Mouse (Mus musculus) adrenal gland (tissue): Measurements from ENCODE around the gene Col18a1.

ENCODE experiments used
- intact Hi-C: fragments of 180-260 bp; cut with DNase I; formaldehyde crosslinking; loops from one replicate; pipeline ENCODE4 v1.15.1; 2025

The Col18a1 gene

DNA sequence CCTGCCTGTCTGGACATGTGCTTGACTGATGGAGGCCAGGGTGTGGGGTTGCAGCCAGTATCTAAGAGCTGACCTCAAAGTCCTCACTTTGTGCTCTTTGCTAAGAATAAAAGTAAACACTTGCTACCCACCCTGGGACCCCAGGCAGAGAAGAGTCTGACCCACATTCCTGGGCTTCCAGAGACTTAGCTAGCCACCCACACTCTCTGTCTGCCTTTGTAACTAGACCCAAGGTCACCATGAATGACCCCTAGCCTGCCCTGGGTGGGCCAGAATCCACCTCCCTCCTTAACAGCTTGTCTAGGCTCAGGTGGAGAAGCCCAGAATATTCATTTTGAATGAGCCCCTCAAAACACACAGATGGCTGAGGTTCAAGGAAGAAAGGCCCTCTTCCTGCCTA lies 28.0 kb downstream of the Col18a1 start:
- intact Hi-C loops, result no loop called here

DNA sequence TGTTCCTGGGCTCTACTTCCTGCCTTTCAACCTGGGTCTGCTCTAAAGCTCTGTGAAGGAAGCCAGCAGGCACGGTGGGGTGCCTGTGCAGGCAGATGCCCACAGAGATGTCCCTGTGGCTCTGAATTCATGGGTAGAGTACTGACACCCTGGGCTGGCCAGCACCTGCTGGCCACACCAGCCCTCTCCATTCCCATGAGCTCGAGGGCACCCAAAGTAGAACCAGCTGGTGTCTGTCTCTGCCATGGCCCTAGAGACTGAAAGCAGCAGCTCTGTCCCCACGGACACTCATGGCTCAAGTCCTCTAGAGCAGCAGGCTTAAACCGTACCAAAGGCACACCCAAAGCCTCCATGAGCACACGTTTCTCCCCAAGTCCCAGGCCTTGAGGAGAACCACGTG lies 30.1 kb downstream of the Col18a1 start:
- intact Hi-C loops, result no loop called here

DNA sequence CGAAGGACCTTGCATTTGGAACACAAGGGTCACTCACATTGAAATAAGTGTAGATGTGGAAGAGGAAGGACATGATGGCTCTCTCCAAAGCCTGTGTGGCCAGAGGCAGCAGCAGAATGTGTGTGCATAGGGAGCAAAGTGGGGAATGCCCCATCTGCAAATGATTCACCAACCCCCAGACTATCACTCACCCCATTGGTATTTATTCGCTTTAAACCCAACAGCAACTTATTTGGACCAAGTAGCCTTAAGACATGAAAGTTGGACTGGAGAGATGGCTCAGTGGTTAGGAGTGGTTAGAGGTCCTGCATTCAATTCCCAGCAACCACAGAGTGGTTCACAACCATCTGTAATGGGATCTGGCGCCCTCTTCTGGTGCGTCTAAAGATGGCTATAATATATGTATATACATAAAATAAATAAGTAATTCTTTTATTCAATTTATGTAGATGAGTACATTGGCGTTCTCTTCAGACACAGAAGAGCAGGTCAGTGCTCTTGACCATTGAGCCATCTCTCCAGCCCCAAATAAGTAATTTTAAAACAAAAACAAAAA lies 31.0 kb downstream of the Col18a1 start:
- intact Hi-C loops, result no loop called here

DNA sequence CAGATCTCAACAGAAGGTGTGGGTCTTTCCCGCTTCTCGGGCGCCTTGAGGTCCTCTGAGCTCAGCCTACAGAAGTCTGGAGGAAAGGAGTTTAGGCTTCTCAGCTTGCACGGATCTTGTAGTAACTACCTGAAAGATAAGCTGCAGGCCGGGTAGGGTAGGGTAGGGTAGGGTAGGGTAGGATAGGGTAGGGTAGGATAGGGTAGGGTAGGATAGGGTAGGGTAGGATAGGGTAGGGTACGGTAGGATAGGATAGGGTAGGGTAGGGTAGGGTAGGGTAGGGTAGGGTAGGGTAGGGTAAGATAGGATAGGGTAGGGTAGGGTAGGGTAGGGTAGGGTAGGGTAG lies 31.6 kb downstream of the Col18a1 start:
- intact Hi-C loops, result loop anchor here (1.0 to 5.0 kb wide), 2 partner anchors 117 to 218 kb away; no protein-coding TSS in a partner anchor

DNA sequence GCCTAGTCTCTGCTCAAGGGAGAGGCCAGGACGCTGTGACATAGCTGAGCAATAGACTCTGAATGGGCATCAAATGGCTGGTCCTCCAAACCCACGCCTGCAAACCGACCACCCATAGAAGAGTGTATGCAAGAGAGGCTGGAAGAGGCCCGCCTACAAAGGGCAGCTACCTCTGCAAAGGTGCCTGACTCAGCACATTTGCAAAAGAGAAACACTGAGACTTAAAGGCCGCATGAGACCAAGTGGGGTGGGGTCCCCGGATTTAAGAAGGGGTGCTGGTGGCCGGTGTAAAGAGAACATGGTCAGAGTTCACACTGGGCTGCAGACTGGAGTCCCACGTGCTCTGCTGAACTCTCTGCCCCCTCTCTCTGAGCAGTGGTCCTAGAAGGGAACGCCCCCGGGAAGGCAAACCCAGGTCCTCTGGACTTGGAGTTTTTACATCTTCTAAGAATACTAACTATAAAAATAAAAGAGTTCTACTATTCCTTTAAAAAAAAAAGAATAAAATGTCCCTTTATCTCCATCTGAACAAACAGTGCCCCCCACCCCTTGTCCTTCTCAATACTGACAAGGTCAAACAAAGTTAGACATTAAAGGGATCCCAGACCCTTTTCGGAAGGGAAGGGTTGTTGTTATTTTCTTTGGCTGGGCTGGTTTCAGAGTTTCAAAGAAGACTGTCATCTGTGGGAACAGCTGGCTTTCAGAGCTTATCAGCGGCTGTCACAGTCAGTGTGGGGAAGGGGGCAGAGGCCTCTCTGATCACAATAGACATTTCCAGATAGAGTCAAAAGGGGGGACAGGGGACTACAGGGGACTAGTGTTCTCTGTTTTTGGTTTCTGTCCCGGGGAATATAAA lies 32.2 kb downstream of the Col18a1 start:
- intact Hi-C loops, result loop anchor here (1.0 to 5.0 kb wide), 2 partner anchors 117 to 218 kb away; no protein-coding TSS in a partner anchor

DNA sequence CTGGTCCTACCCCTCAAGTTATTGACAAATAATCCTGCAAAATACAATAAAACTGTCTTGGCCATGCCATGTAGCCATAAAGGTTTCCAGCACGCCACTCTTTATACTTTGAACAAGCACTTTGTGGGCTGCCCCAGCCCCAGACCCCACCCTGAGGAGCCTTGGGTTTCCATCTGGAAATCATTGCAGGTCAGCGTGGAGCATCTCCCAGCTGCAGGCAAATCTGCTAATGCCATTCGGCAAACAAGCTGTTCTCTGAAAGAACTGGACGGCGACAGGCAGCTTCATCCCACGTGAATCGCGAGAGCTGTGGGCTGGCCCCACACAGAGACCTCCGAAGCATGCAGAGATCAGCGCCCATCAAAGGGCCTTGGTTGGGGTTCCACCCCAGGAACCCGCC lies 34.2 kb downstream of the Col18a1 start:
- intact Hi-C loops, result loop anchor here (5.0 kb wide), 1 partner anchor 220 kb away; no protein-coding TSS in a partner anchor

DNA sequence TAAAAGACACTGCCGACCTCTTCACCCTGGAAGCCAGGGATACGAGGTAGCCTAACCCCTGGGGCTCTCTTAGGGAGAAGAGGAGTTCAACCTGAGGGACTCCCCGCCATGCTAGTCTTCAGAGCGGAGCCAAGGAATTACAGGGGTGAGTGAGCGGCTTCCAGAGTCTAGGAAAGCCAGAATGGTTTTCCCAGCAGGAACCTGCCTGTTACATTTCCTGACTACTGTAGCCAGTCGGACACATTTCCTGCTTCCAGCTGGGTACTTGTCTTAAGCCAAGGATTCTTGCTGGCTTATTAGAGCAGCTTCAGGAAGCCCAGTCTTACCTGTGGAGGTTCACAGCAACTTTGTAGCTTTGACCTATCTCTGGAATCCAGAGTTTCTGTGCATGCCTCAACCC lies 34.8 kb downstream of the Col18a1 start:
- intact Hi-C loops, result loop anchor here (2.0 to 5.0 kb wide), 2 partner anchors 121 to 221 kb away; no protein-coding TSS in a partner anchor

DNA sequence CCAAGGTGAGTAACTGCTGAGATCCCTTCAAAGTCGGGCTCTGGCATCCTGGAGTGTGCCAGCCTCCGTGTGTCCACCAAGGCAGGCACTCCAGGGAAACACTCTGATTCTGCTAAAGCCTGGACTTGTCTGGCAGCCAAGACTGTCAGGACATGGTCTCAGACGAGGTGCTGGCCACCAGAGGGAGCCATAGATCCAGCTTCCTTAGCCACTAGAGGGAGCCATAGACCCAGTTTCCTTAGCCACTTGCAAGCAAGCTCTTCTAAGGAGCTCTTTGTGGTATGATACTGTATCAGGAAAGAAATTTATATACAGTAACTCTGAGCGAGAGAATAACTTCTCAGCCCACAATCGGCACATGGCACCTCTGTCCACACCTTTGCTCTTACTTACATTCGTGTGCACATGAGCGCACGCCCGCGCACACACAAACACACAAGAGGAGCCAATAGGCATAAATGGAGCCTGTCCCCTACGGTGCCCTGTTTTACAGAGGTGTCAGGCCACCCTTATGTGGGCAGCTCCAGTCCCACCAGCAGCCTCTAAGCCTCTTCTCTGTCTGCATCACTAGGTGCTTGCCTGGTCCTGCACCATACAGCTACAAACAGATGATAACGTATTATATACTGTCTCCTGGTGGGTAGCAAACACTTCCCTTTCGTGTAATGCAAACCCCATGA lies 35.6 kb downstream of the Col18a1 start:
- intact Hi-C loops, result loop anchor here (2.0 to 5.0 kb wide), 2 partner anchors 122 to 222 kb away; no protein-coding TSS in a partner anchor

DNA sequence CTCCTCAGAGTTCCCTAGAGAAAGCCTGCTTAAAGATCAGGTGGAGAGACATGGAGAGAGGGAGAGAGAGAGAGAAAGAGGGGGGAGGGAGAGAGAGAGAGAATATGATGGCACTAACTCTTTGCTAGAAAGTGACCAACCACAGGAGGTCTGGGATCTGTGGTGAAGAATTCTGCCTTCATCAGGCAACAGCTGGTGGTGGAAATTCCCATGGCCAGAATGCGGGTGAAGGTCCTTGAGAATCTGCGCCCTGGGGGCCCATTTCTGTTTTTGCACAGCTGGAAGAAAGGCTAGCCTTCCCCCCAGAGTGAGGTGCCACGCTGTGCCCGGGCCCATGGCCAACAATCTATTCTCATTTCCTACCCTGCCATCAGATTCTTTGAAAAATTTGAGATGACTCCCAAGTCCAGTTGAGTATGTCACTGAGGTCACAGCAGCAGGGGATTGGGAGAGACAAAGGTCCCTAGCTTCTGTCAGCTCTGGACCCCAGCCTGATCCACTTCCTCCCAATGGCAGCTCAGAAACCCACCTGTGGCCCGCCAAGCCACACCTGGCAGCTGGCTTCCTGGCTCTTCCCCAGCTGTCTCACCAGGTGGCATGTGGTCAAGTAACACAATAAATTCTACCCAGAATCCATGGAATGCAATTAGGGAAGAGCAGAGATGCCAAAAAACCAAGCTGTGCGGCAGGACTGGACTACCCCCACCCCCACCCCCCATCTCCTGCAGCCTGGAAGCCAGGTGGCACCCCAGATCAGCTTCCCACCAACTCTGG lies 36.5 kb downstream of the Col18a1 start:
- intact Hi-C loops, result loop anchor here (2.0 to 5.0 kb wide), 3 partner anchors 103 to 222 kb away; no protein-coding TSS in a partner anchor

DNA sequence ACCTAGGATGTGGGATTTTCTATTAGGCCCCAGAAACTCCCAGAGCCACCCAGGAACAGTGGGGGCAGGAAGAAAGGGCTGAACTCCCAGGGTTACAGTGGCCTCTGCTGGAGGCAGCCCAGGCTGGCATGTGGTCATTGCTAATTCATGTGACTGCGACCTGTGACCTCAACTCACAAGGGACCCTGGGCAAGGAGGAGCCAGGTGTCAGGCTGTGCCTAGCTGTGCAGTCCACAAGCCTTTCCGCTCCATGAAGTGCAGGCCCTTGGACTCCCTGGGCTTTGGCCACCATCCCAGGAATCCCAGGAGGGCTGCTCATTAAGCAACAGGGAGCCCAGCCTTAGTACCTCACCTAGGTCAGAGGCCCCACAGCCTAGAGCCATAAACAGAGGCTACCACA lies 38.4 kb downstream of the Col18a1 start:
- intact Hi-C loops, result loop anchor here (1.0 to 5.0 kb wide), 2 partner anchors 45 to 101 kb away; no protein-coding TSS in a partner anchor

DNA sequence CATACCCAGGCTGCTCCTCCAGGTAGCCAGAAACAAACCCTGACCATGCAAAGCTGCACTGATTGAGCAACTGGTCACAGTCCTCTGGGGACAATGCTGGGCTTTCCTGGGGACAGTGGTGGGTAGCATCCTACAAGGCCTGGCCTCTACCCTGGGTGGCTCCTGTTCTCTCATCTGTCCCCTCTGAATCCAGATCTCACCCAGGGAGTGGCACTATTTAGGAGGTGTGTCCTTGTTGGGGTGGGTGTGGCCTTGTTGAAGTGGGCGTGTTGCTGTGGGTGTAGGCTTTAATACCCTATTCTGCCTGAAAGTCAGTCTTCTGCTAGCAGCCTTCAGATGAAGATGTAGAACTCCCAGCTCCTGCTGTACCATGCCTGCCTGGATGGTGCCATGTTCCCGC lies 39.8 kb downstream of the Col18a1 start:
- intact Hi-C loops, result loop anchor here (5.0 kb wide), 1 partner anchor 99 kb away; no protein-coding TSS in a partner anchor

DNA sequence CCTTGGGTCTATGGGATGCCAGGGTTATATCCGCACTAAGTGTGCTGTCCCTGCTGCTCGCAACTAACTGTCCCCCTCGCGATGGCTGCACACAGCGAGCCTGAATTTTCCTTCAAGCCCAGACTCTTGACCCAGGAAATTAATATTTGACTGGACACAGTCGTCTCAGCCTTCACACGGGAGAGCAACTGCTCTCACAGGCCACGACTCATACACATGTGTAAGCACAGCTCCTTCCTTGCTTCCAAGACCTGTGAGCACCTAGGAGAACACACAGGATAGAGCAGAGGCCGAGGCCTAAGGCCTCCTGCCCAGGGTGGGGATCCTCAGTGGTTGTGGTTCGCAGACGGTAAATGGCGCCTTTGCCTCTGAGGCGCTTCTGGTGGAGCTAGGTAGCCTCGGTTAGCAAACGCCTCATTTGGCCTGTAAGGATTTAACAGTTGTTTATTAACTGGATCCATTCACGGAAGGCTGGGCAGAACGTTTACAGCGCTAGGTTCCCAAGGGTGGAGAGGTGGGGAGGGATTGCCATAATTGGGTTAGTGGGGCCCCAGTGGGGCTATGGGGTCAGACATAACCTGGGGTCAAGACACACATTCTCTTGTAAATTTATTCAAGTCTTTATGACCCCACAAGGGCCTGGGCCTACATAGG lies 41.1 kb downstream of the Col18a1 start:
- intact Hi-C loops, result loop anchor here (5.0 kb wide), 1 partner anchor 98 kb away; no protein-coding TSS in a partner anchor

DNA sequence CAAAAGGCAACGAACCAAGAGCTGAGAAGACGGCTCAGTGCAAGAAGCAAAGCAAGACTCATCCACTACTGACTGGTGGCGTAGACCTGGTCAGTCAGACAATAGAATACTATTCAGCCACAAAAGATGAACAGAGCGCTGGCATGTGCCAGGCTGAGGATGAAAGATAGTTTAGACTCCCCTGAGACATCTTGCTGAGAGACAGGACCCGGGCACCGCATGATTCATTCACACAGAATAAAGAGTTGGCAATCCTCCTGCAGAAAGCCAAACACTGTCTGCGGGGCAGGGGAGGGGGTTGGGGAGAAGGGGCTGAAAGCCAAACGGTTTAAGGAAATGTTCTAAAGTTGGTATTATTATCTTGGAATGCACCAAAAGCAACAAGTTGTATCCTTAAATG lies 42.4 kb downstream of the Col18a1 start:
- intact Hi-C loops, result no loop called here

DNA sequence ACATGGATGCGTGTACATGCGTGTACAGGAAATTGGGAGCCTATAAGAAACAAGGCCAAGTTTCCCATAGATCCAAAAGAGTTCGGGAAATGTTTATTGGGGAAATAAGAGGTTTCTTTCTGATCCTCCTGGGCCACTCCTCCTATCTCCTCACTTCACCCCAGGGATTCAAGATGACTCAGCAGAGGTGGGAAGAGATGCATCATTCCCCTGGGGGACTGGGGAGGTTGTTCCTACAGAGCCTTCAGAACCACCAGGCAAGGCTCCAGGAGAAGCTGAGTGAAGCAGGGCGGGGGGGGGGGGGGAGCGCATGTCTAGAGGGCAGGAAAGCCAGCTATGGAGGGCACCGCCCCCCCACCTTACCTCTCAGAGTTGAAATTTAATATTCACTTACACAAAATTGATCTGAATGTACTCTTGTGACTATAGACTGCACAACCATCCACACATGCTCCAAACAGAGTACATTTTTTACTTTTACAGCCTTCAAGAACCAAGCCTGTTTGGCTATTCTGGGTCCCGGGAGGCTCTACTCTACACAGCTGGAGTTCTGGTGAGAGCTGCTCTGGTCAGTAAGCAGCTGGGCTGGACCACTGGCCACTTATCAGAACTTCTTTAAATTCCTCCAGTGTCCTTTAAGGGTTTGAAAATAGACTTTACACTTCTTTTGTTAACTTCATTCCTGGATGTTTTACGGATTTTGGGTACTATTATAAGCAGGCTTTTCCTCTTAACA lies 44.9 kb downstream of the Col18a1 start:
- intact Hi-C loops, result no loop called here

DNA sequence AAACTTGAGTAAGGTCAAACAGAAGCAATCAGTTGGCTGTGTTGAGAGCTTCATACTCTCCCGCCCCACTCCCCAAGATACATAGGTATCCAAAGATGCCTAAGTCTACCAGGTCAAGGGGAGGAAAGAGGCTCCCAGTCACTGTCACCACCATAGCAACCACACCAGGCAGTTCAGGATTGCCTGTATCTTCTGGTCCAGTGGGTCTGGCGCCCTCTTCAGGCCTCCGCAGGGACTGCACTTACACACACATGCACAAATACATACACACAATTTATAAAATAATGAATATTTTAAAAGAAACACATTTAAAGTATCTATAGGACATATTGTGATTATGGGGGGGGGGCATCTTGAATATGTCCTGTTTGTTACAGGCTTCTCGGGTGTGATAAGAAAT lies 45.8 kb downstream of the Col18a1 start:
- intact Hi-C loops, result no loop called here

DNA sequence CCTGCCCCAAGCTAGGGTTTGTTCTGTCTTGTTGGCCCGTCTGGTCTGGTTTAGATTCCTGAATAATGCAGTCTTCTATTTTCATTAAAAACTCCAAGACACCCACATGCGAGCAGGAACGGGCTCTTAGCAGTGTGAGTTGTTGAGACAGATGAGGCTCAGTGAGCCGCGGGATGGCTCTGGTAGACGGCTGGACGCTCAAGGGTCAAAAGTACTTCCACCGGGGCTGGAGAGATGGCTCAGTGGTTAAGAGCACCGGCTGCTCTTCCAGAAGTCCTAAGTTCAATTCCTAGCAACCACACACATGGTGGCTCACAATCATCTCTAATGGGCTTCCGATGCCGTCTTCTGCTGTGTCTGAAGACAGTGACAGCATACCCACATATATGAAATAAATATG lies 46.9 kb downstream of the Col18a1 start:
- intact Hi-C loops, result no loop called here

DNA sequence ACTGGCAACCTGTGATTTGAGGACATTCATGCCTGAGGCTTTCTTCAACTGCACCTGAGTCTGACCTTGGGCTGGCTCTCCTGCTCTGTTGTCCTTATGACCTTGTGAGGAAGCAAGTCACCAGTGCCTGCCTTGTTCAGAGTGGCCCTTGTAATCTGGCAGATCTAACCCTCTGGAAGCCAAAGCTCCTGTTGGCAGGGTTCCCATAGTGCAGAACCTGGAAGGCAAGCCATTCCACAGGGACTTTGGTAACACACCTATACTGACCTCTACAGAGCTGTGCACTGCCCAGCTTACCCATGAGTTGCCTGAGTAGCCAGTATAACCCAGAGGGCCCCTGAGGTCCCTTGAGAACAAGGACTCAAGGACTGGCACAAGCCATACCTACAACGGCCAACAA lies 48.0 kb downstream of the Col18a1 start:
- intact Hi-C loops, result no loop called here

DNA sequence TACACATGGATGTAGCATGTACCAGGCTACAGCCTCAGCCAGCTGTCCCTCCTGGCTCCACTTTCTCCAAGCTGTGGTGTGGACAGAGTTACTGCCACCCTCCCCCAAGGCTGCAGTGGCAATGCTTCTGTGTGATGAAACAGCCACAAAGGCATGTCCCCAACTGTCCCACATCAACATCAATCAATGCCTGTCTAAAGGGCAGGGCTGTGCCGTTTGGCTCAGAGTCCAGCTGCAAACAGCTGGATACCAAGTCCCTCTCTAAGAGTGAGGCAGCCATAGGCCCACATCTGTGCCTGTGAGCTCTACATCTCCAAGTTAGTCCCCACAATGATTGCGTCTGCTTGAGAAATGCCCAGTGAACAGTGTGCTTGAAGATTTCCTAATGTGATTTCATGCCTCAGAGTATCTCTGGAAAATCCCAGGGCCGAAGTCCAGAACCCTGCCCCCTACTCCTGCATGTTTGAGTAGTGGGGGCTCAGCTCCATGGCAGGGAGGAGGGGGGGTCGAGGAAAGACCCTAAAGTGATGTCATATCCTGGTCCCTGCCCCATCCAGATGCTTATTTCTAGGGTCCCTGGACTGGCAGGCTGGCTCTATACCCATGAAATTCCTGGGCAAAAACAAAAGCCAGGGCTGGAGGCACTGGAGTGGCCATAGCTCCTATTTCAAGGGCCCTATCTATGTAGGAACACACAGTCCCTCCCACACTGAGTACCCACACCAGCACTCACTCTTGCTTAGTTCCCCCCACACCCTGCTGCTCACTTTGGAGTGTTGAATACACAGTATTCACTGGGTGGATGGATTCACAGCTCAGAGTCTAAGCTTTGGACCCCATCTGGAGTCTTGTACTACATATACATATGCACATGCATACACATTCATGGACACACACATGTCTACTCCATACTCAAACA lies 49.6 kb downstream of the Col18a1 start:
- intact Hi-C loops, result no loop called here
